Mouse (Mus musculus): ENCODE measurements around the gene Rprd1b. TPM values are rescaled to one million over a fixed set of nuclear protein-coding genes. Genes with fewer than 3 reads are reported as not detected.

The Rprd1b gene
- polyA plus RNA-seq, 1 experiment = 71.5 TPM

DNA sequence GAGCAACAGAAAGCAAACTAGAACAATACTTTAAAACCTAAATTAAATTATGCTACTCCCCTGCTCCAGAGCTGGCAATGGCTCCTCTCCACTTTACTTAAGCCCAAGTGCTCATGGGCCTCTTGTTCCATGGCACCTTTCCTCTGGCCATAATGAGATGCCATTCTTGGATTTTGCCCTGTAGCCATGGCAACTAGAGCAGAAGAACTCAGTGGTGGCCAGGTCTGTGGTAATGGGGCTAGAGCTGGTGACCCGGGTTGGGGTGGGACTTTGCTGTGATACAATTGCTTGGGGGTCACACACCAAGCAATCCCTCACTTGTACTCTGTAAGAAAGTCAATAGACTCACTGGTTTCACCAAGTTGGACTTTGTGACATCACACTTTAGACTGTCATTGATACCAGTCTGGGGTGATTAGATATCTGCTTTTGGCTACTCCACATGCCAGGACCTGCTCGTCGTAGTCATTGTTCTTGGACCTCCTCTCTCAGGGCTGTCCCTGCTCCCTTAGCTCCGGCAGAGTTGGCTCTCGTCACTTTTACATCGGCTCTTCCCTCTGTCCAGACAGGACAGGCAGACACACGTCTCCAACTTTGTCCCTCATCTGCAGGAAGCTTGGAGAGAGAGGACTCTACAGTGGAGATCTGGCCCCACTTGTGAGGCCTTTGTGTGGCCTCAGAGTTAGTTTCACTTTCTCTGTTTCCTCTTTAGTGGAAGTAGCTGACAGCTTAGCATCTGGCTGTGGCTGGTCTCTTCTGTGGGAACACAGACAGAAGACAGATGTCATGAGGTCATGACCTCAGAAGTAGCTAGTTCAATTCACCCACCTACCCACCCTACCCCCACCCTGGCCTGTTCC lies 131.3 kb downstream of the Rprd1b start:
- TF ChIP-seq GATA1 (IDR thresholded peaks at IDR 0.05; ENCODE audit: low read length) = no peak

DNA sequence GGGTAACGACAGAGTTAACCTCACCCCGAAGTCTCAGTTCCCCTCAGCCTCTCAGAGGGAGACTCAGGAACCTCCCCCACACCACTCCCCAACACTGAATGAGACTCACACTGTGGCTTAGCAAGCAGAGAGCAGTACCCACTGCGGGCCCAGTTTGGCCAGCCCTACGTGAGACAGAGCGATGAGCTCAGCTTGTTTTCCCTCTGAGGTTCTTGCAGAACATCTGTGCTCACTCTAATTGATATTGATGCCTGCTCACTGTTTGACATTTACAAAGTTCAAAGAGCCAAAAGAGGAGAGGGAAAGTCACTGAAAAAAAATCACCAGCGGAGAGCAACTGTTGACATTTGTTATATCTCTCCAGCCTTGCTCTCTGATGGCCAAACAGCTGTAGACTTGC lies 133.5 kb downstream of the Rprd1b start:
- TF ChIP-seq GATA1 (IDR thresholded peaks at IDR 0.05; ENCODE audit: low read length) = no peak

DNA sequence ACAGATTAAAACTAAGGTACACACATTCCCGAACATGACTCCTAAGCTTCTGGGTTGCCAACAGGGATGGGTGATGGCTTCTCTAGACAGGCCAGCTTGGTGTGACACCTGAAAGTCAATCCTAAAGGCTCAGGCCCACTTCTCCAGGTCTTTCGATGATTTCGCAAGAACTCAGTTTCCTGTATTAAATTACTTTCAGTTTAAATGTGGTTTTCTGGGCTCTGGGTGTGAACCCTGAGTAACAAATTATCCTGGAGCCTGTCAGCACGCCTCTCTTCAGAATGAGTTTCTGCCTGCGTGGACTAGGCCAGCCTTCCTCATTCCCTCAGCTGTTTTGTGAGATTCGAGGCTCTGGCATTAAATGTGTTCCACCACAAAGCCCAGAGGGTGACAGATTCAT lies 134.7 kb downstream of the Rprd1b start:
- no peak for TF ChIP-seq GATA1 (IDR thresholded peaks at IDR 0.05; ENCODE audit: low read length)

DNA sequence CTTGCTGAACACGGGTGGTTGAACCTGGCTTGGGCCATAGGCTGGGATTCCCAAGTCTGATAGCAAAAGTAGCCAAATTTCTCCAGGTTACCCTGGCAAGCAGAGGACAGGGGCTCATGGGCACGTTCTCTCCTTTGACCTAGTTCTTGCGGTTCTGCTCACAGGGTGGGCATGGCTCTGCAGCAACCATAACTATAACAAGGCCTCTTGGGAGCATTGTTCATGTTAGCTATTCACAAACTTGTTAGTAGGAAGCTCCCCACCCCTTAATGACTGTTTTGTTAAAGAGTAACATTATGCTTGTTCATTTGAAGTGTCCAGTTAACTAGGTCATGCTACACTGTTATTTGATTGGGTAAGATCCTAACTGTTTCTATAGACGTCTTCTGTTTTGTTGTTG lies 137.5 kb downstream of the Rprd1b start:
- no peak for TF ChIP-seq GATA1 (IDR thresholded peaks at IDR 0.05; ENCODE audit: low read length)

DNA sequence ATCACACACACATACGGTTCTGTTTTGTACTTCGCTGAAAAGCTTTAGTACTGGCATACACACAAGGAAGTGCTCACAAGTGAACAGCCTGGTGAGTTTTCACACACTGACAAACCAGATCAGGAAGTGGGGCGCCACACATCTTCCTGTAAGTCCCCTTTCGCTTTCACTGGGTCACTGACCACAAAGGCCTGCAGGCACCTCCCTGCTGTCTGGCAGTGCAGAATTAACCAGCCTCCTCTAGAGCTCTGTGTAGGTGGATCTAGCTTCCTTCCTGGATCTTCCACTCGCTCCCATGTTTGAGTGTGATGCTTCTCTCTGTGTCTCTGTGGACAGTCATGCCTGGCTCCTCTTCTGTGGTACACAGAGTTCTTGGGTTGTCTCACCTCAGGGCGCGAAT lies 138.3 kb downstream of the Rprd1b start:
- TF ChIP-seq GATA1 (IDR thresholded peaks at IDR 0.05; ENCODE audit: low read length) = no peak

DNA sequence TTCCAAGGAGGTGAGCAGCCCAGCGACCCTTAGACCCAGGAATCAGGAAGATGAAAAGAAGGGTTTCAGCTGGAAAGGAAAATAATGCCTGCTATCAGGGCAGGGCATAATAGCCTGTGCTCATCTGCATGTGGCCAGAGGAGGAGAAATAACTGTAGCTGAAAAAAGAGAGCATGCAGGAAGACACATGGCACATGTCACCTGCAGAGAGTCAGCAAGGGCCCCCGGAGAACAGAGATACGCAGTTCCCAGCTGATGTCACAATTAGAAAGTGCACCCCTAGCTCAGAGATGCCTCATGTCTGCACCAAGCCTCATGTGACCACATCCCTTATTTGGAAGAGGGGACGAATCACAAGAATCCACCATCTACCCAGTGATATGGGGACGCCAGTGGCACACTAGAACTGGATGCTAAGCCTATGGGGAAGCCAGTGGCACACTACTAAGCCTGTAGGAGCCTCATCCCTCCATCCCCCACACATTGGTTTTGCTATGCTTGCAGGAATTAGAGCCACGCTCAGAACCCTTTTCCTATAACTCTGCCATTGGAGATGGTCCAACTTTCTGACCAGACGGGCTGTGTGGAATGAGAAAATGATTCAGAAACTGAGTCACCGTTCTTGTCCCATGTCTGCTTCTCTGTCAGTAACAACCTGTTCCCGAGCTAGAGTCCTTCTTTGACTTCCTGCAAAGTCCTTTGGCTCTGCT lies 139.4 kb downstream of the Rprd1b start:
- no peak for TF ChIP-seq GATA1 (IDR thresholded peaks at IDR 0.05; ENCODE audit: low read length)

DNA sequence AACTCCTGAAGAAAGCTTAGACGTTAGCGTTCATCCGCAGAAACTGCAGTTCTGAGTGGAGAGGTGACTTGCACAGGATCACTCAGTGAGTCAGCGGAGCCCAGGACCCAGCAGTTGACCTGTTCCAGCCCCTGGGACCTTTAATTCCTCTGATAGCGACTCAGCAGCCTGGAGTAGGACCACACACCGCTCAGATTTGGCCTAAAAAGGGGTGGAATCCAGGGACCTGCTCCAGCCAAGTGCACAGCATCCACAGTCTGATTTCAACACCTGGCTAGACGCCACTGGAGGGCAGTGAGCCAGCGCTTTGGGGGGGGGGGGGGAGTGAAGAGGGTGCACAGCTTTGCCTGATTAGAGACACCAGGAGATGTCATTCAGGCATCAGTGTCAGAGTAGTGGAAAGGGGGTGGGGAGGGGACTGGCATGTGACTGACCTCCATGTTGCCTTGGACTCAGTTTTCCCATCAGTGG lies 140.5 kb downstream of the Rprd1b start:
- TF ChIP-seq GATA1 (IDR thresholded peaks at IDR 0.05; ENCODE audit: low read length) = no peak

DNA sequence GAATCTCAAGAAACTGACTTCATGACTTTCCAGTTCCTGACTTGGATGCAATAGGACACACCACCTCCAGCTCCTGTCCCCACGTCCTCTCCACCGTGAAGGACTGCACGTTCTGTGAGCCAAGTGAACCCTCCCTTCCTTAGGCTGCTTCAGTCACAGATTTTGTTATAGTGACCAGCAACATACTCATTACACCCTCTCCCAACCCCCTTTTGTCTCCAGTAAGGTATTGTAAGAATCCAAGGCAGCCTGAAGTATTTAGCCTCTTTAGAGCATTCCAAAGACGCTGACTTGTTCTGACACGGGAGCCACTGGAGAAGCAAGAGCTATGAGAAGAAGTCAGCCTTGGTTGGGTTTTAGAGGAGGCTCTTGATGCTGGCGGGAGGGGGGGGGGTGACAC lies 141.1 kb downstream of the Rprd1b start:
- no peak for TF ChIP-seq GATA1 (IDR thresholded peaks at IDR 0.05; ENCODE audit: low read length)

DNA sequence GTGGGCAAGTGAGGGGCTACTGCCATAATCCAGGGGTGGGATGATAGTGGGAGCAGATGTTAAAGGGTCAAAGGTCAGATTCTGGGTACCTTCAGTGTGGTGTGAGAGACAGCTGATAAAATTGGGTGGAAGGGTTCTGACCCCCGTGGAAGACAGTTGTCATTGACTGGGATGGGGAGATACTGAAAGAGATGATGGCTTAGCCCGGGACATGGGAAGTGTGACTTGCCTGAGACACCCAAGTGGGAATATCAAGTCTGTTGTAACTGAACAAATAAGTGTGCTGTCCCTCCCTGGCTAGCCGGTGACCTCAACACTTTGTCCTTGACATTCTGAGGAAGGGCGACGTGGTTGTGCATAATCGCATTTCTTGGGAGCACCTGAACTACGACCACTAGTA lies 141.5 kb downstream of the Rprd1b start:
- TF ChIP-seq GATA1 (IDR thresholded peaks at IDR 0.05; ENCODE audit: low read length) = no peak

DNA sequence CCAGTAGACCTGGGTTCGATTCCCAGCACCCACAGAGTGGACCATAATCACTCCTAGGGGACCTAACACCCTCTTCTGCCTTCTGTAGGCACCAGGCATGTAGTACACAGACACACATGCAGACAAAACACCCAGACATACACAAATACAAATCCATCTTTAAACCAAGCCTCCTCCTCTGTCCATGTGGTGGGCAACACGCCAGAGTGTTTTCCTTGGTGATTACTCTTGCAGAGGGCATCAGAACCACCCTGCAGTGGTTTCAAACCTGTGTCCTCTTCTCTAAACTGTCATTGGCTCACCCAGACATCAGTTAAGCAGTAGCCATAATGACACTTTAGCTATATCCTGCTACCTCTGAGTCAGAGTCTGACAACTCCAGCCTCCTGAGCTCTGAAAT lies 142.1 kb downstream of the Rprd1b start:
- no peak for TF ChIP-seq GATA1 (IDR thresholded peaks at IDR 0.05; ENCODE audit: low read length)

DNA sequence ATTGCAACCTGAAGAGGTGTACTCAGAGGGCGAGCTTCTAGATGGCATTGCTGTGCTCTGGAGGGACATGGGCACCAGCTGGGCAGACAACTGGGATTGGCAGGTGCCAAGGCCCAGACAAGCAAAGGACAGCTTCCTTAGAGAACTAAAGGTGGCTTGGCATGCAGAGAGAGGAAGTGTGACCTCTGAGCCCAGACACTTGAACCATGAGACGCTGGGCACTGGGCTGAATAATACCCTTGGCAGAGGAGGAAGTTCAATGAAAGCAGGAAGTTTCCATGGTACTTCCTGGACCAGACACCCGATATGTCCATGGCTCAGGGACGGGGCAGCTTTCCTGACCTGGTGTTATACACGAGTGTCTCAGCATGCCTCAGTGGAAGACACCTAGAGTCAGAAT lies 146.1 kb downstream of the Rprd1b start:
- no peak for TF ChIP-seq GATA1 (IDR thresholded peaks at IDR 0.05; ENCODE audit: low read length)

DNA sequence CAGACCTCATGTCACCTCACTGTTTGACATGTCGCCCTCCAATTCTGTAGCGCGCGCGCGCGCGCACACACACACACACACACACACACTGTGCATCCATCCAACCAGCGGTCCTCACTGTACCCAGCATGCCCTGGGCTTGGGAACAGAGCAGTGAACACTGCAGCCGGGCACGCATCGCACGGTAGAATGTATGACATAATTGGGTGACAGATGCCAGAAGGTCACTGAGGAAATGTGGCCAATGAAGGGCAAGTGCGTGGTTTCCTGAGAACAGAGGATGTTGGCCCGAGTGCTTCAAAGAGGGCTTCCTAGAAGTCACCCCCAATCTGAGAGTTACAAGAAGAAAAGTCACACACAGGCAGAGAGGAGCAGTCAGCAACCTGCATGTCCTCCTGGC lies 146.7 kb downstream of the Rprd1b start:
- no peak for TF ChIP-seq GATA1 (IDR thresholded peaks at IDR 0.05; ENCODE audit: low read length)

DNA sequence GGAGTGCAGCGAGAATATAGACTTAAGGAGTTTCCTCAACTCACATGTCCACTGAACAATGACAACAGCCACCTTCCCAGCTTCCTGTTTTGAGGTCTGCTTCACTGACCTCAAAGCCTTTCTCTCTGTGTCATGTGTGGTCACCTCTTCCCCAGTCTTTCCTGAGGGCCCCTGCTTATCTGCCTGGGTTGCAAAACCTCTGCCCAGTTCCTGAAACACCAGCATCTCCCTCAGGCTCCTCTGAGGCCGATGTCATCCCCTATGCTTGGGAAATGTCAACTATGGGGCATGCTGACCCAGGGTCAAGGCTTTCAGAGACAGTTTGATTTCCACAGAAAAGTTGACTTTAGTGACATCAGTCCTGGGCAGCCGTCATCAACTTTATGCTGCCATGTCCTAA lies 147.1 kb downstream of the Rprd1b start:
- TF ChIP-seq GATA1 (IDR thresholded peaks at IDR 0.05; ENCODE audit: low read length) = no peak

DNA sequence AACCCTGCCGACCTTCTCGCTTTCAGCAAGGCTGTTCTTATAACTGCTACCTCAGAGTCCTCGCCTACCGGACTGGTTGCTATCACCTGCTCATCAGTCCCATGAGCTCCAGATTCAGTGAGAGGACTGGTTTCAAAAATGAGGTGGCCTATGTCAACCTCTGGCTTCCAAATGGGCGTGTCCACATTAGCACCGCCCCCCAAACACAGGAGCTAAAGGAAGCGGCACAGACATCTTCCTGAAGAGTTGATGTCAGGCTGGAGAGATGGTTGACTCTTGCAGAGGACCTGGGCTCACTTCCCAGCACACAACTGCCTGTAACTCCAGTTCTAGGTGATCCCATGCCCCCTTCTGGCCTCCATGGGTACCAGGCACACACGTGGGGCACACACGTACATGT lies 148.5 kb downstream of the Rprd1b start:
- TF ChIP-seq GATA1 (IDR thresholded peaks at IDR 0.05; ENCODE audit: low read length) = no peak

DNA sequence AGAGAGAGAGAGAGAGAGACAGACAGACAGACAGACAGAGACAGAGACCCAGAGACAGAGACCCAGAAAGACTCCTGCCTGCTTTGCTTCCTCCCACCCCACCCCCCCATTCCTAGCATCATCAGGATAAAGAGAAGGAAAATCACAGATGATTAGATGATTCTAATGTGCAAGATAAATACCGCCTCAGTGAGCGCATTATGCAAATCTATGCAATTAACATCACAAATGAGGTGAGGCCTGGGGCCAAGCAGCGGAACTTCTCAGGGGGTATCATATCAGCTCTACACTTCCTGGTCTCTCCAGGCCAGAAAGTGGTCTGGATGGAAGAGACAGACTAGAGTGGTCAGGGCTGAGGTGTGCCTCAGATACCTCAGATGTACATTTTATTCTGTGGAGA lies 149.3 kb downstream of the Rprd1b start:
- TF ChIP-seq GATA1 (IDR thresholded peaks at IDR 0.05; ENCODE audit: low read length) = no peak

DNA sequence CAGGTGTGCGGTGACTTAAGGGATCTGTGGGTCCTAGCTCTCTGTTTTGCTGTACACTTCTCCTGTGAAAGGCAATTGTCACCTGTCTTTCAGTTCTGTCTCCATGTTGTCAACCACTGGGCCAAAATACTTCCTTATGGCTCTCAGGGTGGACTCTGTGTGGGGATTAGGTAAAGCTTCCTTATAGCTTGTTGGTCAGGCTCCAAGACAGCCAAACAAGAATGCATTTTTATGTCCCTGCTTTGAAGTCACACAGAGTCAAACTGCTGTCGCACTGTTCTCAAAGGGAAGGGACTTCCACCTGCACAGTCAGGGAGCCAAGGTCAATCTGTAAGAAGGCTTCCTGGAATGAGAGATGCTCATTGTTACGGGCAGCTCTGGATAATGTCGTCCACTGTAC lies 149.8 kb downstream of the Rprd1b start:
- TF ChIP-seq GATA1 (IDR thresholded peaks at IDR 0.05; ENCODE audit: low read length) = no peak

All from G1E-ER4 (cell line).